Mouse (Mus musculus): Measurements from ENCODE around the gene Hoxa10.

DNA sequence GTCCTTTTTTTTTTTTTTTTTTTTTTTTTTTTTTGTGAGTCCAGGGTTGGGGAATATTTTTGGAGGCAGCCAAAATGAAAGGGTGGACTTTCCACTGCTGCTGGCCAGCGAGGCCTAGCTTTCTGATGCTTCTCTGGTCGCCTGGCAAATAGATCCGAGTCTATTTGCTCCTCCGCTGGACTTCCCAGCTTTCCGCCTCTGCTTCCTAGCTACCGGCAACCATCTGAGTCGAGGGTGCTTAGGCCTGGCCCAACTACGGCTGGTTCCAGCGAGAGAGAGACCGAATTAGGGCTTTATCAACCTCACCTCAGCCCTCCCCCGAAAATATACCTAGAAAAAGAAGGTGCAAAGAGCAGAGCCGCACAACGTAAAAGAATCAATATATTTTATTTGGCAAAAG is 17.9 kb downstream of the Hoxa10 start:
- TF ChIP-seq CTCF (IDR thresholded peaks at IDR 0.05; ENCODE audit: low read depth) (no peak), EP300 (IDR thresholded peaks at IDR 0.05; ENCODE audit: low read depth) (no peak)
